Mouse (Mus musculus): ENCODE data around the gene Hspb11.

Hspb11 gene

DNA sequence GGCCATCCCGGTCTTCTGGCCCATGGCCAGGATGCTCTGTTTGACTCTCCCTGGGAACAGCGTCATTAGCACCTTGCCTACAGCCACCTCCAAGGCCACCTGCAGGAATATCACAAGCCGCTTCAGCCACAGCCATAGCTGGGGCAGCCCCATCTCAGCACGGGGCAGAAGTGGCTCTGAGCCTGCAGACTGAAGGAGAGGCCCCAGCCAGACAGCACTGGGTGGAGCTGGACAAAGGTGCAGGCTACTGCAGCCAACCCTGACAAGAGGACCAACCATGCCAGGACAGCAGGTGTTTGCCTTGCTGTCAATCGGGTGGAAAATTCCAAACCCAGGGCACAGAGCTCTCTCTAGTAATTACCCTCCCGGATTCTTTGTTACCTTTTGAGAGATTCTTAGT, 53.6 kb downstream of the Hspb11 start, which contains the start of gene Dio1:
TSS of gene Dio1 (minus strand) at position 204 of the 400 bp plus-strand sequence.
- DNase-seq (ENCODE audit: inconsistent age in 2 of 2, low spot score in 1 of 2), result no peak

- peak; percentile 94 to 97 for DNase-seq (ENCODE audit: inconsistent age in 2 of 2, low spot score in 1 of 2)
Observed at GRCm38 (mm10) chr4:107313690-107314478, 60.5 kb downstream of the Hspb11 start, which contains the start of gene Yipf1. Gene Yipf1 (plus strand): TSS chr4:107314363.

GRCm38 (mm10) chr4:107314479-107314805, 61.0 kb downstream of the Hspb11 start:
- no peak for DNase-seq (ENCODE audit: inconsistent age in 2 of 2, low spot score in 1 of 2)

DNA sequence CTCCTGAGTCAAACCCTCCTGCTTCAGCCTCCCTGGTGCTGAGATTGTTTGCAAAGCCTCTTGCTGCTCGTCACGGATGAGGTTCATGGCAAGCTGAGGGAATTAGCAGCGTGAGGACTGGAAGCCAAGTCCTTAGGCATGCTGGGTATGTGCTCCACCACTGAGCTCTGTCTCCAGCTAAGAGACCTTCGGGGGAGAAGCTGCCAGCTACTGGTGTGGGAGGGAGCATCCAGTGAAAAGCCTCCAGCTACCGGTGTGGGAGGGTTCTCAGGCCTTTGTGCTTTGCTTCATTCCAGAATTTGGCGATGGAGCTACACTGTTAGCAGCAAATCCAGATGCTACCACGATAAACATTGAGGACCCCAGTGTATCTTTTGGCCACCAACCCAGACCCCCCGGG, 65.3 kb downstream of the Hspb11 start:
- DNase-seq (ENCODE audit: inconsistent age in 2 of 2, low spot score in 1 of 2), result no peak

DNA sequence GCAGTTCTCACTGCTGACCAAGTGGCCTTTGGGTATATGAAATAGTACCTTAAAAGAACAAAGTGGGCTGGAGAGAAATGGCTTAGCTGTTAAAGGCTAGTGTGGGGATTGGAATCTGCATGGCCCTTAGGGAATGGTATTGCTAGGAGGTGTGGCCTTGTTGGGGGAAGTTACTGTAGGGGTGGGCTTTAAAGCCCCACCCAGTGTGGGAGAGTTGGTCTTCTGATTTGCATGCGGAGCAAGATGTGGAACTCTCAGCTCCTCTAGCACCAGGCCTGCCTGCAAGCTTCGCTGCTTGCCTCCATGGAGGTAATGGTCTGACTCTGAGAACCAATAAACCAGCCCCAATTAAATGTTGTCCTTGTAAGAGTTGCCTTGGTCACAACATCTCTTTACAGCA, 67.6 kb downstream of the Hspb11 start:
- DNase-seq (ENCODE audit: inconsistent age in 2 of 2, low spot score in 1 of 2), result no peak

- no peak for DNase-seq (ENCODE audit: inconsistent age in 2 of 2, low spot score in 1 of 2)
Observed at GRCm38 (mm10) chr4:107323113-107323512, 69.7 kb downstream of the Hspb11 start.

DNA sequence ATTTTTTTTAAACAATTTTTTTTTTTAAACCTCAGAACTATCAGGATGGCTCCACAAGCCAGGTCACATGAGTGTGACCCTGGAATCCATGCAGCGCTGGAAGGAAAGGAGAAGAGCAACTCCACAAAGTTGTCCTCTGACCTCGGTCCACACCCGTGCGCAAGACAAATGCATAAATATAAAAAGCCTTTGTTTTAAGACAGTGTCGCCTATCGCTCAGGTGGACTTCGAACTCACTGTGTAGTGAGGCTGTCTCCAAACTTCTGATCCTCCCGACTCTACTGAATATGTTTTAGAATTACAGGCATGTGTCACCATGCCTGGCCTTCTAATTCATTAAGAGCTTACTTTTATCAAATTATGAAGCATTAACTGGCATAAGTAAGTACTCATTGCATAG, 75.1 kb downstream of the Hspb11 start:
- DNase-seq (ENCODE audit: inconsistent age in 2 of 2, low spot score in 1 of 2), result no peak

All from adrenal gland, adult (tissue).